Mouse (Mus musculus) myocyte (in vitro differentiated cells): ENCODE measurements around the gene Tcea3.

Experiments
- CEBPB ChIP-seq: IDR thresholded peaks from 2 replicates; pipeline ENCODE4 v1.6.1; 2011; ENCODE audit warnings: mild to moderate bottlenecking, moderate library complexity; ENCODE audit not compliant: poor library complexity, insufficient read depth, severe bottlenecking
- E2F4 ChIP-seq: IDR thresholded peaks from one replicate; pipeline ENCODE4 v1.6.1; 2011; ENCODE audit warnings: mild to moderate bottlenecking, control low read depth, moderate library complexity; ENCODE audit not compliant: insufficient read depth
- MAX ChIP-seq: IDR thresholded peaks from one replicate; pipeline ENCODE4 v1.6.1; 2011; ENCODE audit warnings: low read depth, mild to moderate bottlenecking, control low read depth
- MYOD1 ChIP-seq, 3 experiments: IDR thresholded peaks; one replicate each; pipeline ENCODE4 v1.6.1; 2011; ENCODE audit warnings: control low read depth in 2 of 3, low read depth in 2 of 3, mild to moderate bottlenecking in 2 of 3, moderate library complexity in 1 of 3; ENCODE audit not compliant: insufficient read length in 2 of 3, control insufficient read depth in 1 of 3
- MYOG ChIP-seq, 3 experiments: IDR thresholded peaks; one replicate each; pipeline ENCODE4 v1.6.1; 2011; ENCODE audit warnings: control low read depth in 2 of 3, low read depth in 2 of 3, mild to moderate bottlenecking in 2 of 3; ENCODE audit not compliant: insufficient read length in 2 of 3, control insufficient read depth in 1 of 3, insufficient read depth in 1 of 3
- POLR2A ChIP-seq: IDR thresholded peaks from one replicate; pipeline ENCODE4 v1.6.1; 2011; ENCODE audit warnings: low read depth, mild to moderate bottlenecking, control low read depth, moderate library complexity; ENCODE audit not compliant: insufficient read length
- POLR2AphosphoS2 ChIP-seq: IDR thresholded peaks from one replicate; pipeline ENCODE4 v1.6.1; 2011; ENCODE audit warnings: low read depth, control low read depth; ENCODE audit not compliant: insufficient read length
- SRF ChIP-seq: IDR thresholded peaks from one replicate; pipeline ENCODE4 v1.6.1; 2011; ENCODE audit warnings: low read depth; ENCODE audit not compliant: control insufficient read depth, insufficient read length
- TCF12 ChIP-seq: IDR thresholded peaks from one replicate; pipeline ENCODE4 v1.6.1; 2011; ENCODE audit warnings: mild to moderate bottlenecking, control low read depth; ENCODE audit not compliant: poor library complexity, insufficient read depth, severe bottlenecking
- USF1 ChIP-seq: IDR thresholded peaks from one replicate; pipeline ENCODE4 v1.6.1; 2011; ENCODE audit warnings: low read depth, mild to moderate bottlenecking, control low read depth, moderate library complexity

- TF ChIP-seq POLR2AphosphoS2 (no peak), MAX (no peak), USF1 (no peak), MYOG (IDR thresholded peaks at IDR 0.05; ENCODE audit: control insufficient read depth in 1 of 3, insufficient read depth in 1 of 3, insufficient read length in 2 of 3, low read depth in 2 of 3) (no peak), POLR2A (no peak), CEBPB (no peak), SRF (no peak), TCF12 (no peak), E2F4 (no peak), MYOD1 (IDR thresholded peaks at IDR 0.05; ENCODE audit: control insufficient read depth in 1 of 3, insufficient read length in 2 of 3, low read depth in 2 of 3) (no peak)
Observed at GRCm38 (mm10) chr4:136215576-136215975, 32.0 kb upstream of the Tcea3 start.
